Mouse (Mus musculus) left cerebral cortex, postnatal 25 days (tissue): ENCODE data around the gene Primpol. TPM values are rescaled to one million over a fixed set of nuclear protein-coding genes. Genes with fewer than 3 reads are reported as not detected.

ENCODE experiments used
- DNase-seq, 2 experiments: peaks; one replicate each; pipeline ENCODE4 v3.0.0; 2022; ENCODE audit warnings: low spot score in 2 of 2, mixed read lengths in 1 of 2
- intact Hi-C: fragments of 180-260 bp; cut with DNase I; formaldehyde crosslinking; loops from one replicate; pipeline ENCODE4 v1.15.1; 2025
- total RNA-seq, 2 experiments: library from RNA; stranded (reverse); gene quantifications; 2 replicates each; pipeline ENCODE4 v1.2.3; 2021

The Primpol gene
- total RNA-seq, 2 experiments from 2014 or later, result 3.6 to 4.3 TPM

- intact Hi-C loops, result no loop called here
- DNase-seq, result no peak
Measured at GRCm38 (mm10) chr8:46526821-46527220, 90.2 kb downstream of the Primpol start.

- no peak for DNase-seq
- intact Hi-C loops, result no loop called here
Measured at GRCm38 (mm10) chr8:46526098-46526497, 90.9 kb downstream of the Primpol start.

Other genes with a start within 250 kb of the Primpol start
- gene Acsl1, start 146.2 kb downstream of the Primpol start, total RNA-seq, result 10 to 100 TPM; 42.2 to 49.0 TPM
- gene Cenpu, start 65.2 kb downstream of the Primpol start, total RNA-seq, result 1 to 10 TPM; 1.9 to 2.9 TPM
- gene Casp3, start 79 bp upstream of the Primpol start, total RNA-seq, result 10 to 100 TPM; 14.5 to 17.3 TPM
- 10 to 100 TPM; 52.0 to 58.4 TPM for gene Irf2, start 122.5 kb upstream of the Primpol start, total RNA-seq